Mouse (Mus musculus): ENCODE results near the gene Lrrc75b. TPM values are rescaled to one million over a fixed set of nuclear protein-coding genes. Genes with fewer than 3 reads are reported as not detected.

The Lrrc75b gene
- 0.73 and 0.93 TPM in 2 replicates for polyA plus RNA-seq (2015; fragmentation: Nextera tagmentation; extraction: Ambion mirVana)

GRCm38 (mm10) chr10:75559676-75560548 lies at the start of gene Lrrc75b:
Gene Lrrc75b (minus strand): TSS chr10:75560330.
- ATAC-seq (ENCODE audit: low FRiP score, low TSS enrichment), result peak; percentile 17; the same call in 1 of the 2 replicates
- H3K27ac ChIP-seq (replicated peaks), result no peak within 1 kb of the TSS

GRCm38 (mm10) chr10:75608975-75609374 lies 48.8 kb upstream of the Lrrc75b start:
- WGBS, result 86% methylated on average over 11 of the region's 11 CpGs
- no peak for ATAC-seq (ENCODE audit: low FRiP score, low TSS enrichment)

More at GRCm38 (mm10) chr10:75559676-75560548, at the start of gene Lrrc75b:
- Histone ChIP-seq H3K4me2 (replicated peaks; ENCODE audit: low read depth) (peak within 1 kb of the TSS; percentile 97), H3K36me3 (ENCODE audit: control insufficient read depth, insufficient read depth, low read length) (no peaks in the 10 kb centered on the region), H3K9me3 (ENCODE audit: control insufficient read depth, low read length) (no peaks in the 10 kb centered on the region), H3K4me1 (replicated peaks; ENCODE audit: control insufficient read depth, insufficient read depth) (no peaks in the 10 kb centered on the region), H3K9ac (ENCODE audit: low read length) (peak within 1 kb of the TSS; percentile 65), H3K27me3 (ENCODE audit: control insufficient read depth, insufficient read depth, low read length) (0 out of 2 replicates have a peak, but pooled peaks cover 2% of the 10 kb centered on the region), H3K4me3 (ENCODE audit: low read depth, low read length) (peak within 1 kb of the TSS; percentile 55)
- TF ChIP-seq EP300 (optimal IDR thresholded peaks at IDR 0.05) (no peak), CTCF (IDR thresholded peaks at IDR 0.05; ENCODE audit: low read depth) (no peak)
- DNase-seq (ENCODE audit: low spot score), result peak; percentile 42
- 1% methylated on average over 73 of the region's 75 CpGs for WGBS

GRCm38 (mm10) chr10:75607253-75607652 lies 47.1 kb upstream of the Lrrc75b start:
- Histone ChIP-seq H3K4me3 (ENCODE audit: low read depth, low read length) (no peak overlapping the region), H3K9me3 (ENCODE audit: control insufficient read depth, low read length) (no peaks in the 10 kb centered on the region), H3K9ac (ENCODE audit: low read length) (no peak overlapping the region), H3K4me2 (replicated peaks; ENCODE audit: low read depth) (no peak overlapping the region), H3K4me1 (replicated peaks; ENCODE audit: control insufficient read depth, insufficient read depth) (no peaks in the 10 kb centered on the region), H3K27me3 (ENCODE audit: control insufficient read depth, insufficient read depth, low read length) (no peaks in the 10 kb centered on the region), H3K27ac (replicated peaks) (no peak overlapping the region), H3K36me3 (ENCODE audit: control insufficient read depth, insufficient read depth, low read length) (no peaks in the 10 kb centered on the region)
- no peak for DNase-seq (ENCODE audit: low spot score)
- TF ChIP-seq CTCF (IDR thresholded peaks at IDR 0.05; ENCODE audit: low read depth) (no peak), EP300 (optimal IDR thresholded peaks at IDR 0.05) (no peak)
- WGBS, result 83% methylated on average over 4 of the region's 4 CpGs
- ATAC-seq (ENCODE audit: low FRiP score, low TSS enrichment), result no peak

More at GRCm38 (mm10) chr10:75608975-75609374, 48.8 kb upstream of the Lrrc75b start:
- Histone ChIP-seq H3K36me3 (ENCODE audit: control insufficient read depth, insufficient read depth, low read length) (no peaks in the 10 kb centered on the region), H3K9me3 (ENCODE audit: control insufficient read depth, low read length) (no peaks in the 10 kb centered on the region), H3K4me2 (replicated peaks; ENCODE audit: low read depth) (no peak overlapping the region), H3K4me1 (replicated peaks; ENCODE audit: control insufficient read depth, insufficient read depth) (no peaks in the 10 kb centered on the region), H3K9ac (ENCODE audit: low read length) (no peak overlapping the region), H3K27ac (replicated peaks) (no peak overlapping the region), H3K27me3 (ENCODE audit: control insufficient read depth, insufficient read depth, low read length) (no peaks in the 10 kb centered on the region), H3K4me3 (ENCODE audit: low read depth, low read length) (no peak overlapping the region)
- no peak for DNase-seq (ENCODE audit: low spot score)
- TF ChIP-seq EP300 (optimal IDR thresholded peaks at IDR 0.05), result no peak

- Histone ChIP-seq H3K9me3 (ENCODE audit: control insufficient read depth, low read length) (no peaks in the 10 kb centered on the region), H3K27me3 (ENCODE audit: control insufficient read depth, insufficient read depth, low read length) (no peaks in the 10 kb centered on the region), H3K27ac (replicated peaks) (no peak overlapping the region), H3K4me1 (replicated peaks; ENCODE audit: control insufficient read depth, insufficient read depth) (no peaks in the 10 kb centered on the region), H3K4me3 (ENCODE audit: low read depth, low read length) (no peak overlapping the region), H3K4me2 (replicated peaks; ENCODE audit: low read depth) (no peak overlapping the region), H3K36me3 (ENCODE audit: control insufficient read depth, insufficient read depth, low read length) (no peaks in the 10 kb centered on the region), H3K9ac (ENCODE audit: low read length) (no peak overlapping the region)
- 38% methylated on average over 11 of the region's 11 CpGs for WGBS
- DNase-seq (ENCODE audit: low spot score) (no peak), ATAC-seq (ENCODE audit: low FRiP score, low TSS enrichment) (no peak)
- TF ChIP-seq CTCF (IDR thresholded peaks at IDR 0.05; ENCODE audit: low read depth), result peak; percentile 37
- TF ChIP-seq EP300 (optimal IDR thresholded peaks at IDR 0.05), result no peak
Observed at GRCm38 (mm10) chr10:75605162-75605846, 45.2 kb upstream of the Lrrc75b start.

GRCm38 (mm10) chr10:75600189-75600730 lies 40.1 kb upstream of the Lrrc75b start:
- Histone ChIP-seq H3K9me3 (ENCODE audit: control insufficient read depth, low read length) (0 out of 2 replicates have a peak, but pooled peaks cover 3% of the 10 kb centered on the region), H3K4me2 (replicated peaks; ENCODE audit: low read depth) (no peak overlapping the region), H3K4me3 (ENCODE audit: low read depth, low read length) (no peak overlapping the region), H3K27ac (replicated peaks) (no peak overlapping the region), H3K9ac (ENCODE audit: low read length) (no peak overlapping the region), H3K36me3 (ENCODE audit: control insufficient read depth, insufficient read depth, low read length) (no peaks in the 10 kb centered on the region), H3K27me3 (ENCODE audit: control insufficient read depth, insufficient read depth, low read length) (no peaks in the 10 kb centered on the region), H3K4me1 (replicated peaks; ENCODE audit: control insufficient read depth, insufficient read depth) (no peaks in the 10 kb centered on the region)
- TF ChIP-seq EP300 (optimal IDR thresholded peaks at IDR 0.05) (no peak), CTCF (IDR thresholded peaks at IDR 0.05; ENCODE audit: low read depth) (no peak)
- ATAC-seq (ENCODE audit: low FRiP score, low TSS enrichment) (no peak), DNase-seq (ENCODE audit: low spot score) (no peak)
- 72% methylated on average over 7 of the region's 7 CpGs for WGBS
